Mouse (Mus musculus) 3T3-L1 (cell line): Measurements from ENCODE around the gene Tm6sf1.
A peak's percentile ranks its signal among the peaks of the same experiment; 100 is the strongest.
"Not testable (repeated sequence)": the region's sequence is repeated elsewhere in the genome, so short reads cannot be mapped to it uniquely, and the experiment has no call there.

Experiments used
- DNase-seq: peaks from one replicate; pipeline ENCODE4 v3.0.0-alpha.2; 2015; ENCODE audit warnings: low read depth, low spot score

Gene Tm6sf1

DNA sequence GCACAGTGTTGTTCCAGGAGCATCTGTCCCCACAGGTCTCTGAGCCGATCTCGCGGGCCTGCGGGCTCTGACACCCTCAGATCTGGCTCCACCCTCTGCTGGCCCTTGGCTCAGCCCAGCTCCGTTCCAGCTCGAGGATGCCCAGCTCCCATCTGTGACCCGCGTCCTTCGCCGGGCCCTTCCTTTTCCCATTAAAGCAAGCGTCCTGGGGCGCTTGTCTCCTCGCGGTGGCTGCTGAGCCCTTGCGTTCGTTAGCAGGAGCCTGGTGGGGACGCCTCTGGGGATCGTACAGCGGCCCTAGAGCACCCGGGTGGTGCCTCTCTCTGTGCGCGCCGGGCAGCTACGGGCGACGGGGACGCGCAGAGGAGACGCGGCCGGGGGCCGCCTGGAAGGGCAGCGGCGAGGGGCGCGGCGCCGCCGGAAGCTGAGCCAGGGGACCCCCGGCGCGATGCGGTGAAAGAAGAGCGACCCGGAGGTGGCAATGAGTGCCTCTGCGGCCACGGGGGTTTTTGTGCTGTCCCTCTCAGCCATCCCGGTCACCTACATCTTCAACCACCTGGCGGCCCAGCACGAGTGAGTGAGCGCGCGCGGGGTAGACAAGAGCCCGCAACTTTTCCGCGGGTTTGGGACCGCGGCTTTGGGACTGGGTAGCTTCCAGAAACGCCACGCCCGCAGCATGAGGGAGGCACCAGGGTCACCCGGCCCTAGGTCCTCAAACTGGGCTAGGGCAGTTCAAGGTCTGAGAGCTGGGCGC is at the start of gene Tm6sf1:
TSS of gene Tm6sf1 (plus strand) at position 34 of the 754 bp plus-strand sequence.
- DNase-seq, result no peak

DNA sequence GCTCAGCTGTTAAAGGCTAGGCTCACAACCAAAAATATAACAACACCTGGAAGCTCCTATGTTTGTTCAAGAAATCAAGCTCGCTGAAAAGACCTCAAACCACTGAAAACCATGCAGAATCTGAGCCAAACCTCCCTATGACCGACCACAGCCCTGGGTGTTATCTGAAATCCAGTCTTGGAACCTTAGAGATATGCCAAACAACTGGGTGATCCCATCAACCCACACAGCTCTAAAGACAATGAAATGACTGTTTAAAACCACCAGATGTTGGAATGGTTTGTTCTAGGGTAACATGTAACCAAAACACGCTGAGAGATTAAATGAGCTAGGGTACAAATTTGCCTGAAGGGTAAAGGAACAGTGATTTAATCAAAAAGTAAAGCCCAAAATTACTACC is 33.9 kb upstream of the Tm6sf1 start:
- peak; percentile 53 for DNase-seq

DNA sequence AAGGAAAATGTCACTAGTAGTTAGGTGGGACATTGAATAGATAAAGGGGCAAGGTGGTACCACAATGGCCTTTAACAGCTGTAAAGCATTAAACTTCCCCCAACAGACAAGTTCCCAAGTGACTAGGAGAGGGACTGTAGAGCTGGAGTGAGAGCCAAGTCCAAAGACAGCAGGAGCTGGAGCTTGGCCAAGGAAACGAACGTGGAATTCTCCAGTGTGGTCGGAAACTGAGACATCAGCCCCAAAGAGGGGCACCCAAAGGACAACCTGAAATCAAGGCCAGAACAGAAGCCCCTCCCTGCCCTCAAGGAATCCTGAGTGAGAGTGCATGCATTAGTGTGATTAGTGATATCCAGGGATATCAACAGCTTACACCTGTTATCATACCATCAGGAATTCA is 33.4 kb upstream of the Tm6sf1 start:
- peak; percentile 42 for DNase-seq

DNA sequence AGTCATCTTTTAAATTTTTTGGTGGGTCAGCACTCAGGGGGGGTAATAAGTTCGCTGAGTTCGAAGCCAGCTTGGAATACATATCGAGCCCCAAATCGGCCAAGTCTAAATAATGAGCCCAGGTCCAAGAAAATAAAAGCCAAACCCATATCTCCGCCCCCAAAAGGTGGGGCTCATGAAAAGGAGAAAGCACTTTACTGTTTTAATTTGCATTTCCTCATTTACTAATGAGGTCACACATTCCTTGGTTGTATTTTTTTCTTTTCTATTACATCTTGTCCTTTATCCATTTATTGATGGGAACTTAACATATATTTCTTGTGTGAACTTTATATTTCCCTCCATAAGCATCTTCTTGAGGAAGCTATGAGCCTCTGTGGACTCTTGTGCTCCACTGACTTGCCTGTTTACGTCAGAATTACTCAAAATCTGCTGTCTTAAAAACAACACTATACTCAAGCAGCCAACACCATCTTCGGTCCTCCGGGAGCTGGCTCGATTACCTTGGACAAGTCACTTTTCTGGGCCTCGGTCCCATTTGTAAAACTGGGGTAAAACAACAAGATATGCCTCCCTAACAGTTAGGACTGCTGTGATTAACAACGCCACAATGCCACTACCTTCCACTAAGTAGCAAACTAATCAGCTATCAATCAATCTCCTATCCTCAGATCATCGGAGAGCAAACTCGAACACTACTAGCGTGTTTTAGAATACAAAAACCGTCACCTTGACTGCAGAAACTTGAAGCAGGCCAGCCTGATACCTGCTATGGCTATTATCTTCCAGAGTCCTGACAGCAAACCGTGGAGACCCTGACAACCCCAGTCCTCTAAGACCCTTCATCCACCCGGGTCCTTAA is 30.8 kb upstream of the Tm6sf1 start:
- peak; percentile 25 for DNase-seq

DNA sequence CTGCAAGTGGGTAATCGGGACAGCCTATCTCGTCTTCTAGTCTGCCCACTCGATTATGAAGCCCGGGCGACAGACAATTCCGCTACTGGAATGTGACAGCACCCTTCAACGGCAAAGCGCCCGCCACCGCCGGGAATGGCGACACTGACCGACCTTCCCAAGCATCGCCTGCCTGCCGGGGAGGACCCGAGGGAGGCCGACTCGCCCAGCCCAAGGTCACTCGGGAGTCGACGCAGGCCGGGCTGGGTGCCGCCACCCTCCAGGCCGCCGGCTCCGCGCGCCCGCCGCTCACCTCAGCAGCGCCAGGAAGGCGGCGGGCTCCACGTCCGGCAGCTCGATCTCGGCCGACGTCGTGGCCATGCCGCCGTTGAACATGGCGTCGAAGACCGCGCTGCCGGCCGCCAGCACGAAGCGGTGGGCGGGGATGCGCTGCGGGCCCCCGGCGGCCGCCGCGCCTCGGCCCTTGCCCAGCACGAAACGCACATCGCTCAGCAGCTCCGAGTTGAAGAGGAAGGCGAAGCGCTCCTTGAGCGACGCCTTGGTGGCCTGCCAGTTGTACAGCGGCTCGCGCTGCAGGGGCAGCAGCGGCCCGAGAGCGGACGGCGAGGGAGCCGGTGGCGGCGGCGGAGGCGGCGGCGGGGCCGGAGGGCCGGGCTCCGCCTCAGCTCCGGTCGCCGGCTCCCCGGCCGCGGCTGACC is 30.0 kb upstream of the Tm6sf1 start:
- DNase-seq, result peak; percentile 41

DNA sequence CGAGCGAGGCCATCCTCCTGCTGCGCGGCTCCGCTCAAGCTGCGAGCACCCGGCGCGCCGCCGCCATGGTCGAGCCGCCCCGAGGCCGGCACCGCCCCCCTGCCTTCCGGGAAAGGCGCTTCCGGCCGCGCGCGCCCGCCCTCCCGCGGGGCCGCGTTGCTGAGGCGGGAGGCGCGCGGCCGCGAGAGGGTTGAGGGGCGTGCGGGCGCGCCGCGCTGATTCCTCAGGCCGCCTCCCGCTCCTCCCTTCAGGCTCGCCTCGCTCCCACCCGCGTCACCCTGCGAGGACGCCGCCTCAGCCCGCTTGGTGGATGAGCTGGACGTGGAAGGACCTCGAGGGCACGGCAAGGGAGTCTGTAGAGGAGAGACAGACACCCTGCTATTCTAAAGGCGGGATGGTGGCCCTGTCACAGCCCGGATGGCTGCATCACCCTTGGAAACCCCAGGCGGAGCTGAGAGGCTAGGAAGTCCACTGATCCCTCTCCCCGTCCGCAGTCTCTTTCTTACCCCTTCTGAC is 29.4 kb upstream of the Tm6sf1 start, which contains the start of gene Btbd1:
TSS of gene Btbd1 (minus strand) at position 53 of the 516 bp plus-strand sequence.
- DNase-seq, result peak; percentile 59

DNA sequence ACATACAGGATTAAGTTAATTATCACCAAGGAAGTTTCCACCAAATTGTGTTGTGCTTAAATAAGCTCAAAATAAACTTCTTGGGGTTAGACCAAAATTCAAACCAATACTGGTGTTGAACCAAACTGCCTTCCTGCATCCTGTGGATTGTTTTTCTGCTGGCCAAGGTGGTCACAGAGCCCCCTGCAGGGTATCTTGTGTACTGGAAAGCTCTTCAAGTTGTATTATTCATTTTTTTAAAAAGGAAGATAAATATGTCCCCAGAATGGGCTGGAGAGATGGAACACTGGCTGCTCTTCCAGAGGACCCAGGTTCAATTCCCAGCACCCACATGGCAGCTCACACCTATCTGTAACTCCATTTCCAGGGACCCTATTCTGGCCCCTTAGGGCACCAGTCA is 24.0 kb upstream of the Tm6sf1 start:
- no peak for DNase-seq

DNA sequence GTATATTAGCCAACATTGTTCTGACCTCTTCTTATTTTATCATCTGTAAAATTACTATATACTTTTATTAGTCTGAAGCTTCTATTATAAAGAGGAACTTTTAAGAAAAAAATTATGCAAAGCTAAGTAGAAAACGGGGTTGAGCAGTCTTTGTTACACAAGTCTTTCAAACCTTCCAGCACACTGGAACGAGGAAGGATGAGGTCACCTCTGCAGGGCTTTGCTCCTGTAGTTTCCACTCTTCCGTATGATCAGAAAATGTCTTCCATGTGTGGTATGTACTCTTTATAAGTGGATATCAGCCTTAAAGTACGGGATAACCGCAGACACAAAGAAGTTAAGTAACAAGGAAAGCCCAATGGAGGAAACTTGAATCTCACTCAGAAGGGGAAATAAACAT is 23.4 kb upstream of the Tm6sf1 start:
- DNase-seq, result no peak

DNA sequence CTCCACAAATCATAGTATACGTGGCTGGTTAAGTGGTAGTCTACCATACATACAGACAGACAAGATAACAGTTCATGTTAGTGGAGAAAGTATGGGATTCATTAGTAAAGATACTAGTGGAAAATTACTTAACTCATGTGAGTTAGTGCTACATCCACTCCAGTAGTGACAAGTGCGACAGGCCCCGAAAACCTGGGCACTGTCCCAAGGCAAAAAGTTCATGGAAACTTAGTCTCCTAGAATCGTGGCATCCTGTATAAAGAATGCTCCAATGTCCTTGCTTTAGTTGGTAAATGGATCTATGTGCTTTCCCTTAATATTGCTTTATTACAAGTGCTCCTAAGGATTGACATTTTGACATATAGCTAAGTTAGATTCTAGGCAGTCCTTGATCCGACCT is 21.0 kb upstream of the Tm6sf1 start:
- not testable (repeated sequence) for DNase-seq

DNA sequence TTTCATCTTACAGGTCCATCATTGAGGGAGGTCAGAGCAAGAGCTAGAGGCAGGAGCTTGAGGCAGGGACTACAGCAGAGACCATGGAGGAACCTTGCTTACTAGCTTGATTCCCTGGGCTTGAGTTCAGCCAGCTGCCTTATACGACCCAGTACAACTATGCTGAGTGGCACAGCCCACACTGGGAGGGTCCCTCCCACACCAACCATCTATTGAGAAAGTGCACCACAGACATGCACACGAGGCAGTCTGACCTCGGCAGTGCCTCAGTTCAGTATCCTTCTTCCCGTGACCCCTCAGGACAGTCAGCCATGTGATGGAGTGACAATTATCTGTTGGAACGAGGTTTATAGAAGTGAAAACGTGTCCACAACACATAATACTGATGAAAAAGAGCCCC is 19.1 kb upstream of the Tm6sf1 start:
- no peak for DNase-seq

DNA sequence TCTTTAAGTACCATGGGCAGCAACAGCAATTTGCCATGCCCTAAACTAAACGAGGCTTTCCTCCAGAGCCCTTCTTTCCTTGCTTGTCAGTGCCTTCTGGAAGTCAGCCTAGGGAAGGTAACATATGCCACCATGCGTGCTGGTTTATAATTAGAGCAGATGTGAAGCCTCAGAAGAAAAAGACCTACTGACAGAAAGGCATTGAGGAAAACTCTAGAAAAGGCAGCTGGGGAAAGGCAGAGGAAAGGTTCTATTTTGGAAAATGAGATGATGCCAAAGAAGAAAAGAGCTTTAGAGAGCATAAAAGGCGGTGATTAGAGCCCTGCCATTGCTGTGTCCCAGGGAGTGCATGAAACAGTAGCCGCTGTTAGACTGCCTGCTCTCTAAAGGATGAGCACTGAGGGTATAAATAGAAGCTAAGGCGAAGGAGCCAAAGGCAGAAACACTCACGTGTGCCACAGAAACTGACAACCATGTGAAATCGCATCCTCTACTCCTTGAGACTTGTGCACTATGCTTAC is 18.1 kb upstream of the Tm6sf1 start:
- DNase-seq, result no peak

DNA sequence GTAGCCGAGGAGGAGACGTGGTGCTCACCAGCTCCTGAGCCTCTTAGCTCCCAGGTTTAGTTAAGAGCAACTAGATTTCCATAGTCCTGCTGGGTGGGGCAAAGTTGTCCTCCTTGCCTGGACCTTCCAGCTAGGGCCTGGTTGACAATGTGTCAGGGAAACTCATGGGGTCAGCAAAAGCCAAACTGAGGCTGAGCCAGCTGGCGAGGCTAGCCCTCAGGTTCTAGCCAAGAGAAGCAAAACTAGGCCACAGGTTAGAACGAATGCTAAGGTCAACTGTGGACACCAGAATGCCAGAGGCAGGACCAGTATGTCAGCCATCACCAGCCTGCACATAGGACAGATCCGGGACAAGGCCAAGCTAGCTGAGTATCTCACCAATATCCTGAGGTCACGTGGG is 17.4 kb upstream of the Tm6sf1 start:
- no peak for DNase-seq

DNA sequence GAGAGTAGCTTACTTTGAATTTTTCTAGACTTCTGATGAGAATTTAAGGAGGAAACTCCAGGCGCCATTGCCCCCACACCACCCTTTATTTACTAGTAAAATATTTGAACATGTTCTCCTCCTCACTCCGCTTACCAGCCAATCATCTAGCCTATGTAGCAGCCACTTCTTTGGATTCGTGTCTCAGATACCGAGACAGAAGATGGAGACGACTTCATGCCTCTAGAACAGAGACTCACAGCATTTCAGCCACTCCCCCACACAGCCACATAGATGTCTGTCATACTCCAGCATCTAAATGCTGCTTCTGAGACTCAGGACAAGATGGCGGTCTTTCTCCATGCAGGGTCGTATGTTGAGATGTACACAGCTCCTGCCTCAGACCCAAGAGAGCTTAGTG is 16.7 kb upstream of the Tm6sf1 start:
- DNase-seq, result no peak

DNA sequence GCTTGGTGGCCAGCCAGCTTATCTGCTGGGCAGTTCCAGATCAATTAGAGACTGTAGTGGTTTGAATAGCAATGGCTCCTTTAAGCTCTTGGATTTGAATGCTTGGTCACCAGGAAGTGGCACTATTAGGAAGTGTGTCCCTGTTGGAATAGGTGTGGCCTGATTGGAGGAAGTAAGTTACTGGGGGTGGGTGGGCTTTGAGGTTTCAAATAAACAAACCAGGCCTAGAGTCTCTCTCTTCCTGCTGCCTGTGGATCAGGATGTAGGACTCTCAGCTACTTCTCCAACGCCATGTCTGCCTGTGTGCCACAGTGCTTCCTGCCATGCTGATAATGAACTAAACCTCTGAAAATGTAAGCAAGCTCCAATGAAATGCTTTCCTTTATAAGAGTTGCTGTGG is 15.8 kb upstream of the Tm6sf1 start:
- DNase-seq, result no peak

DNA sequence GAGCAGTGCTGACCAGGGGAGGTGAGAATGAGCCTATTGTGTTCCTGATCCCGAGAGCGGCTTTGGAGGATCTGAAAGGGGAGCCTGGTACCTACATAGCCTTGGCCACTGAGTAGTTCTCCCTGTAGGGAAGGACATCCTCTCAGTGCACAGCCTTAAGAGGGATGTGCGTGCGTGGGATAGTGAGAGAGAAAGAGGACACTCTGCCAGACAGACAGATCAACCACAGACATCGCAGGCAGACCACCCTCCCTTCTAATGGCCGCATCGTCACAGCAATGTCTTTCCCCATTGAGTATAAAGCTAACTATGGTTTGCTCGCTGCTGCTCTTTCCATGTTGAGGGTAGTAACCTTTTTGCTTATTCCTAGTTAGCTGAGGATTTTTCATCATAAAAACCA is 14.9 kb upstream of the Tm6sf1 start:
- DNase-seq, result no peak

DNA sequence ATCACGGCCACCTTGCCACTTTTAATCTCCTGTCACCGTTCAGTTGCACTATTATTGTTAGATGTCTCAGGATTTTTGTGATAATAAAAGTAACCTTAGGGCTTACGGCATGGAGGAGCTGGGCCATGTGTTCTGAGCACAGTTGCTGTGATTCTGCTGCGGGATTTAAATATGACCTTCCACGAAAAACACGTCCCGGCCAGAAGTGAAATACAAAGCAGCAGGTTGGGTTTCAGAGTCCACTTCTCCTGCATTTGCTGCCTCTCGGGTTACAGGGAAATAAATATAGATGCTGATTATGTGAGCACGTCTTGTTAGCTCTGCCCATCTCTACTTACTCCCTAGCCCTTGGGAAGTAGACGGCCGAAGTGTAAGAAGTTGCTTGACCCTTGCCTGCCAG is 14.0 kb upstream of the Tm6sf1 start:
- DNase-seq, result no peak

DNA sequence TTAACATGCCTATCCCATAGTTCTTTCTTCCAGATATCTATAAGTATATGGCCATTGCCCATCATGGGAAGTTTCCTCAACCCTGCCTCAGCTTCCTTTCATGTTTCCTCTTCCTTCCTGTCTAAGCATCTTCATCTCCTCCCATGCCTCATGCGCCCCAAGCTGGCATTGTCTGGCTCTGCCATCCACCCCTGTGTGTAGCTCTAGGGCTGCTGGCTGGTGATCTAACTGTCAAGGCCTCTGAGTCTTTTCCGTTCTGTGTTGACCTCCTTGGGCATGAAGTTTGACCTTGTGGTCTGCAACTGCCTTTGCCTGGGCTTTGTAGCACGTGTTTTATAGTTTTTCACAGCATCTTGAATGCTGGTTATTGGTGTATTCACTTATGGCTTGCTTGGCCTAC is 13.5 kb upstream of the Tm6sf1 start:
- no peak for DNase-seq

DNA sequence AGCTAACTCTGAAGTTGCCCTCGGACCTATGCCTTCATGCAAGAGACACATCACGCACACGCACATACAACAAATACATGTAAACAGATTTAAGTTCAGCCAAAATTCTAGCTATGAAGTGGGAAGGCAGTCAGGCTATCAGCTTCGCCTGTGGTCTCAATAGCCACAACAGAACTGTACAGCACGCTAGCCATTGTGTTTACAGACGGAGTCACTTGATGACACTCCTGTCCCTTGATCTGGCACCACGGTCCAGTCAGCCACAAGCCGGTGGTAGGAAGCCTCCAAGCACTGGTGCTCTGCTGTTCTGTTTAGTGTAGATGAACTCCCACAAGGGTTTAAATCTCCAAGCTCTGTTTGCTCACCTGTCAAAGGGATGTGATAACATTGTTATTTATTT is 12.8 kb upstream of the Tm6sf1 start:
- no peak for DNase-seq

DNA sequence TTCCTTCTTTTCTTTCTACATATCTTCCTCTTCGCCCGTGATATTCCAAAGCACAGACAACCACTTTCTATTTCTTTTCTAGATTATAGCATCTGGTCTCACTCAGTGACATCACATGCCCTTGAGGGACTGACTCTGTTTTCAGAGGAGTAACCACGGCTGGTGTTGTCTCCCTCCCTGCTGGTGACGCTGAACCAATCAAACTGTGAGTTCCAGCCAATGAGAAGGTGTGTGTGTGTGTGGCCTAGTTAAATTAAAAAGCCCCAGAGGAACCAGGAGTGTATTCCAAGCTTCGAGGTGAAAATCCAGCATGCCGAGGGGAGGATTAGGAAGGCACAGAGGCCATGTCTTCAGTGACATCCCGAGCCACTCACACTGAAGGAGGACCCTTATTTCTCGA is 11.8 kb upstream of the Tm6sf1 start:
- no peak for DNase-seq

DNA sequence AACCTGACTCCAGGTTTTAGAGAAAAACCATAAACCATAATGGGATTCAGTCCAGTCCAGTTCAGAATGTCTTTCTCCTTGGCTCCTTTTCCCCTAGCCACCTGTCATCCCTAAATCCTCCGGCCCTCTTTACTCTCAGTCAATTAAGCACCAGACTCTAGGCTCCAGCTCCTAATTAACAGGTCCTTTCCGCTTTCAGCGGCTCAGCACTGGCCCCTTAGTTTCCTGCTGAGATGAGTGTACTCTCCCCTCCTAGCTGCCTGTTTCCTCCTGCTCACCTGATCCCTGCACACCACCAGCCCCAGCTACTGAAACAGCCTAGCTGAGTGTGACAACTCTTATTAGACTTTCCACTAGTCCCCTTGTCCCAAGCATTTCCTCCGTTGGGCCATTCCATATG is 11.0 kb upstream of the Tm6sf1 start:
- no peak for DNase-seq

DNA sequence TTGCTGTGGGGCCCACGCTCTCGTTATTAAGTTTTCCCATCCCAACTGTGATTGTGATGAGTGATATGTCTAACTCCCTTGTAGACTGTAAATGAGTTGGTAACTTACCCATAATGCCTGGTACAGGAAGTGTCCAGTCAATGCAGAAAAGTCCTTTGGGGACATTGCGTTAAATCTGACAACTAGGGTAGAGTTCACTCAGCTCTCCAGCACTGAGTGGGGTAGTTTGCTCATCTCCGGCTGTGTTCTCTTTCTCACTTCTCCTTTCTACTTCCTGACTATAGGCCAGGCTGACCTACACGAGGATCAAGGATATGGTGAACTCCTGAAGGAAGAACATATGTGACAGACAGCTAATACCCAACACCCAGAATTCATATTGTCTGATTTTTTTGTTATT is 9.6 kb upstream of the Tm6sf1 start:
- DNase-seq, result no peak

DNA sequence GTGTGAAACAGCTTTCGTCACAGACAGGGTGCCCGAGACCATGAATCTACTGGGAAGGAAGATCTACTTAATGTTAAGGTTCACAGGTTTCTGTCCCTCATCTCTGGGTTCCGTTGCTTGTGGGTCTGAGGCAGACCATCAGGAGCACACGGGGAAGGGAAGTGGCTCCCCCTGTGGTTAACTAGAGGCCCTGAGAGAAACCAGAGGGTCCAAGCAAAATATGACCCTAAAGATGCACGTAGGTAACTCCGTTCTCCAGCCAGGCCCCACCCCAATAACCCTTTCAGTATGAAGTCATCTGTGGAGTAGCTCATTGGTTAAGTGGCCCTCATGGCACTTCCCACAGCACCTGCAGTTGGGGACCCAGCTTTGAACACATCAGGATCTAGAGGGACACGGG is 9.2 kb upstream of the Tm6sf1 start:
- no peak for DNase-seq
